22 mouse cellular contexts compared by ENCODE assay signal in the genomic region with DNA sequence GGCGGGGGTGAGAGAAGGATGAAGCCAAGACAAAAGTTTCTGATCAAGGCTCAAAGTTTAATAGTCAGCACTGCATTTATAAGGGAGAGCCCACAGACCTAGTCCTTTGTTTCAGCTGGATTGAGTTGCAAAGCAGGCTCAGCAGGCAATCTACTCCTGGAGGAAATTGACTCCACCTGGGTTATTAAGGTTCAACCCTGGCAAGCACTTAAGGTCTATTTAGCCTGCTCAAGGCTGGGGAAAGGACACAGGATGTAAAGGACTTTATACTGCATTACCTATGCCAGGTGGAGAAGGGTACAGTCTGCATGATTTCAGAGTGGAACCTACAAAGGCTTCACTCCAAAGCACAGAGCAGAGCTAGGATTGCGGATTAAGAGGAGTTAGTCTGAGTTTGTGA.
A peak's percentile ranks its signal among the peaks of the same experiment; 100 is the strongest.
DNase-seq lines count a peak whose midpoint lies in the region; ATAC-seq lines count a peak whose summit lies in the region.
"Had no signal": no experiment of that assay in that cellular context is flagged by ENCODE, and none has a peak within 500 bp of the region (broad histone marks: within the 10 kb centered on the region; RNA-seq: fewer than 3 reads in every experiment).

No protein-coding gene starts in this region.

- 0 out of 2 replicates have a peak, but pooled peaks have one; percentile 20 for ATAC-seq in intestine, embryonic 15.5 days
- no peak for ATAC-seq in intestine, embryonic 16.5 days
- ATAC-seq in limb, embryonic 12.5 days (ENCODE audit: insufficient number of reproducible peaks, insufficient read depth, low FRiP score, low TSS enrichment, low read depth), result peak; percentile 87; the same call in 1 of the 2 replicates
- no peak for ATAC-seq in hindbrain, embryonic 13.5 days (ENCODE audit: low FRiP score)
- ATAC-seq in erythroid progenitor cell, adult 5-6 weeks (replicated peaks; ENCODE audit: low FRiP score, poor library complexity, severe bottlenecking), result no peak
- no peak for ATAC-seq in monocyte, adult 5-6 weeks (replicated peaks; ENCODE audit: insufficient number of reproducible peaks, low FRiP score, low TSS enrichment, poor library complexity, severe bottlenecking)
- ATAC-seq: forebrain, embryonic 13.5 days; forebrain, postnatal 0 days; hindbrain, postnatal 0 days; intestine, postnatal 0 days; Patski had no signal

- H3K36me3 ChIP-seq in intestine, embryonic 15.5 days, result no peaks in the 10 kb centered on the region
- no peaks in the 10 kb centered on the region for H3K36me3 ChIP-seq in intestine, embryonic 16.5 days (ENCODE audit: control insufficient read depth, insufficient read depth, low read length)
- H3K36me3 ChIP-seq in limb, embryonic 12.5 days, result no peaks in the 10 kb centered on the region
- H3K36me3 ChIP-seq in hindbrain, embryonic 13.5 days, result no peaks in the 10 kb centered on the region
- H3K36me3 ChIP-seq: embryonic facial prominence, embryonic 13.5 days; hindbrain, embryonic 12.5 days had no signal

- H3K9ac ChIP-seq in intestine, embryonic 15.5 days, result no peak overlapping the region
- H3K9ac ChIP-seq in intestine, embryonic 16.5 days (ENCODE audit: low read depth, low read length), result no peak overlapping the region
- no peak overlapping the region for H3K9ac ChIP-seq in limb, embryonic 12.5 days (replicated peaks)
- H3K9ac ChIP-seq in hindbrain, embryonic 13.5 days, result no peak overlapping the region
- H3K9ac ChIP-seq: embryonic facial prominence, embryonic 13.5 days; forebrain, embryonic 13.5 days; forebrain, postnatal 0 days; hindbrain, embryonic 12.5 days had no signal

- DNase-seq in forelimb bud, embryonic 11.5 days (ENCODE audit: low read depth, low spot score), result peak; percentile 69
- DNase-seq: adrenal gland, postnatal 25 days; cerebellum, adult 18-20 months; cerebellum, adult 9-11 months; cerebellum, postnatal 36 days; forebrain, postnatal 0 days; gastrocnemius, postnatal 36 days; heart, adult 11 months; heart, postnatal 10 days; heart, postnatal 4 days had no signal

- H3K9me3 ChIP-seq in intestine, embryonic 15.5 days, result no peaks in the 10 kb centered on the region
- no peaks in the 10 kb centered on the region for H3K9me3 ChIP-seq in intestine, embryonic 16.5 days (ENCODE audit: control insufficient read depth, low read length)
- H3K9me3 ChIP-seq in limb, embryonic 12.5 days, result no peaks in the 10 kb centered on the region
- H3K9me3 ChIP-seq in hindbrain, embryonic 13.5 days, result no peaks in the 10 kb centered on the region
- H3K9me3 ChIP-seq: embryonic facial prominence, embryonic 13.5 days; forebrain, embryonic 13.5 days; hindbrain, embryonic 12.5 days had no signal

- H3K4me1 ChIP-seq in intestine, embryonic 15.5 days (replicated peaks), result no peaks in the 10 kb centered on the region
- no peaks in the 10 kb centered on the region for H3K4me1 ChIP-seq in intestine, embryonic 16.5 days (ENCODE audit: control insufficient read depth, insufficient read depth, low read length)
- 0 out of 2 replicates have a peak, but pooled peaks cover 5% of the 10 kb centered on the region for H3K4me1 ChIP-seq in limb, embryonic 12.5 days (replicated peaks)
- H3K4me1 ChIP-seq in hindbrain, embryonic 13.5 days (replicated peaks), result no peaks in the 10 kb centered on the region
- H3K4me1 ChIP-seq: embryonic facial prominence, embryonic 13.5 days; forebrain, embryonic 13.5 days; hindbrain, embryonic 12.5 days had no signal

- no peak overlapping the region for H3K4me3 ChIP-seq in intestine, embryonic 15.5 days (replicated peaks)
- H3K4me3 ChIP-seq in intestine, embryonic 16.5 days (ENCODE audit: low read length), result no peak overlapping the region
- H3K4me3 ChIP-seq in limb, embryonic 12.5 days (replicated peaks), result no peak overlapping the region
- H3K4me3 ChIP-seq in hindbrain, embryonic 13.5 days, result no peak overlapping the region
- H3K4me3 ChIP-seq: embryonic facial prominence, embryonic 13.5 days; forebrain, embryonic 13.5 days; hindbrain, embryonic 12.5 days had no signal

- H3K27me3 ChIP-seq in intestine, embryonic 15.5 days (replicated peaks), result no peaks in the 10 kb centered on the region
- H3K27me3 ChIP-seq in intestine, embryonic 16.5 days (replicated peaks; ENCODE audit: control insufficient read depth, insufficient read depth, low read length), result no peaks in the 10 kb centered on the region
- H3K27me3 ChIP-seq in limb, embryonic 12.5 days, result no peaks in the 10 kb centered on the region
- no peaks in the 10 kb centered on the region for H3K27me3 ChIP-seq in hindbrain, embryonic 13.5 days
- H3K27me3 ChIP-seq: embryonic facial prominence, embryonic 13.5 days; forebrain, embryonic 13.5 days; hindbrain, embryonic 12.5 days; Patski had no signal

- H3K27ac ChIP-seq in intestine, embryonic 15.5 days, result no peak overlapping the region
- no peak overlapping the region for H3K27ac ChIP-seq in intestine, embryonic 16.5 days (ENCODE audit: low read length)
- no peak overlapping the region for H3K27ac ChIP-seq in limb, embryonic 12.5 days
- no peak overlapping the region for H3K27ac ChIP-seq in hindbrain, embryonic 13.5 days
- H3K27ac ChIP-seq: embryonic facial prominence, embryonic 13.5 days; forebrain, embryonic 13.5 days; hindbrain, embryonic 12.5 days; hindbrain, postnatal 0 days had no signal

- H3K4me2 ChIP-seq in intestine, embryonic 15.5 days (replicated peaks), result no peak overlapping the region
- H3K4me2 ChIP-seq in intestine, embryonic 16.5 days (ENCODE audit: low read depth, low read length), result no peak overlapping the region
- H3K4me2 ChIP-seq in limb, embryonic 12.5 days, result no peak overlapping the region
- H3K4me2 ChIP-seq in hindbrain, embryonic 13.5 days, result no peak overlapping the region
- H3K4me2 ChIP-seq: embryonic facial prominence, embryonic 13.5 days; forebrain, embryonic 13.5 days; hindbrain, embryonic 12.5 days had no signal

- 83% methylated on average over 2 of the region's 2 CpGs for WGBS in intestine, embryonic 15.5 days
- 82% methylated on average over 2 of the region's 2 CpGs for WGBS in intestine, embryonic 16.5 days
- 37% methylated on average over 2 of the region's 2 CpGs for WGBS in limb, embryonic 12.5 days
- 69% methylated on average over 2 of the region's 2 CpGs for WGBS in hindbrain, embryonic 13.5 days

Comparison
In these comparisons a context has a peak if more than half of its experiments do, and no peak if none do; other contexts are left out.
1. ATAC-seq: peak in intestine, embryonic 15.5 days (single experiment) and limb, embryonic 12.5 days (single experiment); none in intestine, embryonic 16.5 days (single experiment), hindbrain, embryonic 13.5 days (single experiment), erythroid progenitor cell, adult 5-6 weeks (single experiment) and monocyte, adult 5-6 weeks (single experiment).